Comparison of ENCODE assay signal across 14 mouse cellular contexts in genomic region chr5:49681514-49681913, GRCm38 (mm10).
"Had no signal": no experiment of that assay in that cellular context is flagged by ENCODE, and none has a peak within 500 bp of the region (broad histone marks: within the 10 kb centered on the region; RNA-seq: fewer than 3 reads in every experiment).

No protein-coding gene starts in this region.

- H3K4me3 ChIP-seq: left cerebral cortex, adult 2 months; liver, embryonic 13.5 days; midbrain, embryonic 12.5 days had no signal

- H3K4me2 ChIP-seq: liver, embryonic 13.5 days; midbrain, embryonic 12.5 days had no signal

- H3K27ac ChIP-seq: left cerebral cortex, adult 2 months; liver, embryonic 13.5 days; macrophage; midbrain, embryonic 12.5 days had no signal

- ATAC-seq: midbrain, embryonic 16.5 days had no signal

- DNase-seq: kidney, adult 18-20 months; kidney, adult 9 months; kidney, postnatal 14 days; kidney, postnatal 4 days; layer of hippocampus, postnatal 36 days; liver, embryonic 13.5 days; lung, adult 2 months; right cerebral cortex, postnatal 25 days; thymus, adult 18-20 months; thymus, postnatal 36 days had no signal

- H3K4me1 ChIP-seq: liver, embryonic 13.5 days; midbrain, embryonic 12.5 days had no signal

- H3K9me3 ChIP-seq: liver, embryonic 13.5 days; midbrain, embryonic 12.5 days had no signal

- H3K36me3 ChIP-seq: liver, embryonic 13.5 days; midbrain, embryonic 12.5 days had no signal

- H3K27me3 ChIP-seq: liver, embryonic 13.5 days; midbrain, embryonic 12.5 days had no signal

- H3K9ac ChIP-seq: liver, embryonic 13.5 days; midbrain, embryonic 12.5 days had no signal
